Mouse (Mus musculus) forebrain, embryonic 14.5 days (tissue): ENCODE data around the gene Pbld2. TPM values are rescaled to one million over a fixed set of nuclear protein-coding genes. Genes with fewer than 3 reads are reported as not detected.

ENCODE experiments used
- ATAC-seq: fragments of 200-750 bp; cut with Nextera tagmentation; 2 replicates; pipeline ENCODE4 v1.8.0; 2017; ENCODE audit warnings: mild to moderate bottlenecking, moderate library complexity
- DNase-seq: peaks from one replicate; pipeline ENCODE4 v3.0.0-alpha.2; 2015; ENCODE audit warnings: low spot score
- H3K27ac ChIP-seq: fragments of 300-500 bp; sonication (generic); 2 replicates; pipeline ENCODE4 v1.5.1; 2014; ENCODE audit warnings: low read depth, mild to moderate bottlenecking, control low read depth, low read length, moderate library complexity
- H3K27me3 ChIP-seq: fragments of 300-500 bp; sonication (generic); replicated peaks from 2 replicates; pipeline ENCODE4 v1.6.1; 2014; ENCODE audit warnings: low read length, control low read depth, mixed read lengths; ENCODE audit not compliant: control insufficient read depth, insufficient read depth
- H3K36me3 ChIP-seq: fragments of 300-500 bp; sonication (generic); 2 replicates; pipeline ENCODE4 v1.6.1; 2014; ENCODE audit warnings: low read length, control low read depth; ENCODE audit not compliant: control insufficient read depth, insufficient read depth
- H3K4me1 ChIP-seq: fragments of 300-500 bp; sonication (generic); 2 replicates; pipeline ENCODE4 v1.6.1; 2014; ENCODE audit warnings: antibody characterized with exemption, low read length, control low read depth; ENCODE audit not compliant: control insufficient read depth, insufficient read depth
- H3K4me2 ChIP-seq: fragments of 300-500 bp; sonication (generic); 2 replicates; pipeline ENCODE4 v1.6.1; 2014; ENCODE audit warnings: mild to moderate bottlenecking, control low read depth, low read length
- H3K4me3 ChIP-seq: fragments of 300-500 bp; sonication (generic); 2 replicates; pipeline ENCODE4 v1.5.1; 2014; ENCODE audit warnings: low read depth, low read length, control low read depth
- H3K9ac ChIP-seq: fragments of 300-500 bp; sonication (generic); 2 replicates; pipeline ENCODE4 v1.6.1; 2014; ENCODE audit warnings: mild to moderate bottlenecking, low read length, control low read depth, moderate library complexity
- H3K9me3 ChIP-seq: fragments of 300-500 bp; sonication (generic); replicated peaks from 2 replicates; pipeline ENCODE4 v1.6.1; 2016; ENCODE audit warnings: low read length, control low read depth, mixed read lengths; ENCODE audit not compliant: control insufficient read depth
- WGBS: fragments of 180-500 bp; shearing (Covaris S2); extraction: QIAGEN DNeasy Blood & Tissue Kit; methylation state at CpG from one replicate; pipeline ENCODE4 v1.1.7; 2014; 5-methylcytosine and 5-hydroxymethylcytosine counted together
- polyA plus RNA-seq: library from polyadenylated mRNA; unstranded; fragments of >200 nt; fragmentation: Nextera tagmentation; extraction: Ambion mirVana; gene quantifications from 2 replicates; pipeline ENCODE4 v1.2.1, GENCODE M21; 2014

Pbld2 gene
- polyA plus RNA-seq, 1 experiment from 2014 or later = 1.1 TPM

GRCm38 (mm10) chr10:63091915-63092314 lies 67.8 kb downstream of the Pbld2 start:
- Histone ChIP-seq H3K36me3 (no peaks in the 10 kb centered on the region), H3K27ac (no peak overlapping the region), H3K9me3 (no peaks in the 10 kb centered on the region), H3K4me3 (no peak overlapping the region), H3K4me2 (no peak overlapping the region), H3K9ac (no peak overlapping the region), H3K27me3 (no peaks in the 10 kb centered on the region), H3K4me1 (peaks cover 13% of the 10 kb centered on the region; the same call in 1 of the 2 replicates)
- DNase-seq (no peak), ATAC-seq (no peak)
- WGBS = 83% methylated on average over 7 of the region's 7 CpGs

GRCm38 (mm10) chr10:63092616-63093550 lies 68.8 kb downstream of the Pbld2 start:
- Histone ChIP-seq H3K4me2 (no peak overlapping the region), H3K36me3 (no peaks in the 10 kb centered on the region), H3K27me3 (no peaks in the 10 kb centered on the region), H3K4me3 (no peak overlapping the region), H3K9me3 (no peaks in the 10 kb centered on the region), H3K27ac (no peak overlapping the region), H3K9ac (no peak overlapping the region), H3K4me1 (peaks cover 13% of the 10 kb centered on the region; the same call in 1 of the 2 replicates)
- whole genome bisulfite sequencing = 73% methylated on average over 10 of the region's 10 CpGs
- no peak for DNase-seq
- no peak for ATAC-seq

GRCm38 (mm10) chr10:63096757-63097156 lies 72.6 kb downstream of the Pbld2 start:
- Histone ChIP-seq H3K4me2 (no peak overlapping the region), H3K27me3 (no peaks in the 10 kb centered on the region; the same call in 1 of the 2 replicates), H3K4me3 (no peak overlapping the region), H3K36me3 (no peaks in the 10 kb centered on the region), H3K4me1 (0 out of 2 replicates have a peak, but pooled peaks cover 2% of the 10 kb centered on the region), H3K9me3 (no peaks in the 10 kb centered on the region), H3K9ac (no peak overlapping the region), H3K27ac (no peak overlapping the region)
- 71% methylated on average over 2 of the region's 2 CpGs for WGBS
- ATAC-seq = no peak
- DNase-seq = no peak

GRCm38 (mm10) chr10:63098191-63098590 lies 74.1 kb downstream of the Pbld2 start:
- no peak for ATAC-seq
- no peaks in the 10 kb centered on the region for H3K9me3 ChIP-seq
- no peak overlapping the region for H3K27ac ChIP-seq
- no peak overlapping the region for H3K9ac ChIP-seq
- H3K4me2 ChIP-seq = no peak overlapping the region
- WGBS = 57% methylated on average over 12 of the region's 12 CpGs
- no peaks in the 10 kb centered on the region for H3K36me3 ChIP-seq
- DNase-seq = no peak
- no peak overlapping the region for H3K4me3 ChIP-seq
- H3K4me1 ChIP-seq = 0 out of 2 replicates have a peak, but pooled peaks cover 2% of the 10 kb centered on the region
- no peaks in the 10 kb centered on the region; the same call in 1 of the 2 replicates for H3K27me3 ChIP-seq

DNA sequence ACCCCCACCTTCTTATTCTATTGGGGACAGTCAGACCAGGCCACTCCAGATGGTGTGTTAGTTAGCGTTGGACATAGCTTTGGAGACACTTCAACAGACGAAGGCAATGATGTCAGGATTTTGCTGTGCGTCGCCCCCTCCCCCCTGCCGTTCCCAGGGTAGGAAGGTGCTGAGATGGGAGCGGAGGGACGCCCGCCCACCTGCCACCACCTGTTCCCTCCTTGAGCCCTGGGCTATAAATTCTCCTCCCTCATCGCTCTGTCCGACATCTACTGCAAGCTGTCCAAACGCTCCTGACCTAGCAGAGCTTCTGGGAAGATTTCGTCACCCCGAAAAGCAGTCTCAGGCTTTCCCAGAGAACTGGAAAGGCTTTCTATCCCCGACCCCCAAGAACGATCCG lies 75.4 kb downstream of the Pbld2 start, which contains the start of gene Atoh7:
Gene Atoh7 (plus strand): TSS at position 131 of the 400 bp plus-strand sequence.
- 6% methylated on average over 16 of the region's 16 CpGs for WGBS
- H3K27ac ChIP-seq = no peak within 1 kb of the TSS
- no peaks in the 10 kb centered on the region; the same call in 1 of the 2 replicates for H3K27me3 ChIP-seq
- DNase-seq (no peak), ATAC-seq (peak; percentile 49)
- peak within 1 kb of the TSS; percentile 79 for H3K4me2 ChIP-seq
- H3K9me3 ChIP-seq = no peaks in the 10 kb centered on the region
- peak within 1 kb of the TSS; percentile 70 for H3K9ac ChIP-seq
- H3K4me3 ChIP-seq = peak within 1 kb of the TSS; percentile 57
- 0 out of 2 replicates have a peak, but pooled peaks cover 2% of the 10 kb centered on the region for H3K4me1 ChIP-seq
- H3K36me3 ChIP-seq = no peaks in the 10 kb centered on the region

DNA sequence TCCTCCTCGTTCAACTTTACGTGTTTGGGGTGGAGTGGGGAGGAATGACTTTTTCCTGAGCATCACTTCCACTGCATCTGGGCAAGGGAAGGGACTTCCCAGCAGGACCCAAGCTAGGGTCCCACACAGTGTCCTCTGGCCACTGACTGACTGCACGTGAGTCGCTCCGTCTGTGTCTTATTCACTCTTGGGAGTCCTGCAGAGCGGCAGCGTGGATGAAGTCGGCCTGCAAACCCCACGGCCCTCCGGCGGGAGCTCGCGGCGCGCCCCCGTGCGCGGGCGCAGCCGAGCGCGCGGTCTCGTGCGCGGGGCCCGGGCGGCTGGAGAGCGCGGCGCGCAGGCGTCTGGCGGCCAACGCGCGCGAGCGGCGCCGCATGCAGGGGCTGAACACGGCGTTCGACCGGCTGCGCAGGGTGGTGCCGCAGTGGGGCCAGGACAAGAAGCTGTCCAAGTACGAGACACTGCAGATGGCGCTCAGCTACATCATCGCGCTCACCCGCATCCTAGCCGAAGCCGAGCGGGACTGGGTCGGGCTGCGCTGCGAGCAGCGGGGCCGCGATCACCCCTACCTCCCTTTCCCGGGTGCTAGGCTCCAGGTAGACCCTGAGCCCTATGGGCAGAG lies 75.9 kb downstream of the Pbld2 start:
- no peaks in the 10 kb centered on the region; the same call in 1 of the 2 replicates for H3K27me3 ChIP-seq
- peak overlapping the region; percentile 70 for H3K9ac ChIP-seq
- ATAC-seq (peak; percentile 95), DNase-seq (peak; percentile 73)
- 0 out of 2 replicates have a peak, but pooled peaks cover 2% of the 10 kb centered on the region for H3K4me1 ChIP-seq
- H3K4me3 ChIP-seq = peak overlapping the region; percentile 57
- H3K9me3 ChIP-seq = no peaks in the 10 kb centered on the region
- under 1% methylated on average over 55 of the region's 62 CpGs for WGBS
- no peak overlapping the region for H3K27ac ChIP-seq
- no peaks in the 10 kb centered on the region for H3K36me3 ChIP-seq
- peak overlapping the region; percentile 79 for H3K4me2 ChIP-seq

DNA sequence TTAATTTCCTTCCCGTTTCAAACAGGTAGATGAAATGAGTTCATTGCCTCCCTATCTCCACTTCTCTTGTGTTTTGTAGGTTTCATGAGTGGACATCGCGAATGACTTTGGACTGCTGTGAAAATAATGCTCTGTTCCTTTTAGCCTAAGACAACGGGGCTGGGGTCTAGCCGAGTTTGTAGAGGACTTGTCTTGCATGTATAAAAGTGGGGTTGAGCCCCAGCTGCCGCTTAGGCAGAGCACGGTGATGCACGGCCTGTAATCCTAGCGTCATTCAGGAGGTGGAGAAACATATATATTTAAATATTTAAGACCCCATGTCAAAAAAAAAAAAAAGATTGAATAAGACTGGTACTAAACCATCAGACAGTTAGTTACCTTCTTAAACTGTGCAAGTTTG lies 76.5 kb downstream of the Pbld2 start:
- peak overlapping the region; percentile 70 for H3K9ac ChIP-seq
- H3K27ac ChIP-seq = no peak overlapping the region
- H3K36me3 ChIP-seq = no peaks in the 10 kb centered on the region
- WGBS = 7% methylated on average over 9 of the region's 9 CpGs
- H3K4me2 ChIP-seq = peak overlapping the region; percentile 79
- H3K27me3 ChIP-seq = no peaks in the 10 kb centered on the region; the same call in 1 of the 2 replicates
- 0 out of 2 replicates have a peak, but pooled peaks cover 2% of the 10 kb centered on the region for H3K4me1 ChIP-seq
- DNase-seq = peak; percentile 40
- H3K4me3 ChIP-seq = peak overlapping the region; percentile 57
- ATAC-seq = peak; percentile 29; the same call in 1 of the 2 replicates
- no peaks in the 10 kb centered on the region for H3K9me3 ChIP-seq
